Mouse (Mus musculus) Patski (cell line): ENCODE data around the gene Olfr638. TPM values are rescaled to one million over a fixed set of nuclear protein-coding genes. Genes with fewer than 3 reads are reported as not detected.

Experiments
- ATAC-seq: fragments of 100-300 bp; one replicate; pipeline ENCODE4 v1.8.0; 2021
- CTCF ChIA-PET: fragments of 350-600 bp; sonication (Branson Sonifier 250); formaldehyde crosslinking; loops from one replicate; lab custom pipeline; 2022; ENCODE audit warnings: inconsistent platforms; lab: Charles Lee
- POLR2A ChIA-PET: fragments of 350-600 bp; sonication (Branson Sonifier 250); formaldehyde crosslinking; loops from one replicate; lab custom pipeline; 2022; ENCODE audit warnings: antibody characterized with exemption, inconsistent platforms; lab: Charles Lee
- DNase-seq: peaks from one replicate; pipeline ENCODE4 v3.0.0-alpha.2; 2011; ENCODE audit warnings: low read depth, low spot score
- H3K27me3 ChIP-seq: fragments of 371-371 bp; one replicate; pipeline ENCODE4 v1.5.1; 2021
- CTCF ChIP-seq: fragments of 100-300 bp; IDR thresholded peaks from one replicate; pipeline ENCODE4 v1.5.1; 2021
- in situ Hi-C: fragments of 300-500 bp; cut with MboI; formaldehyde crosslinking; loops from 3 replicates; pipeline ENCODE4 v1.11.1; 2018; ENCODE audit warnings: low pct_unique_long_range_greater_than_20kb, mixed read lengths
- polyA plus RNA-seq: library from polyadenylated mRNA; unstranded; gene quantifications from one replicate; pipeline ENCODE4 v1.2.3, GENCODE M21; 2021

Gene Olfr638
- polyA plus RNA-seq, 1 experiment from 2014 or later, result not detected

- ChIA-PET CTCF (interaction anchor here (1.0 kb wide), 1 partner anchor 9 kb away, joined by 3 read pairs; no protein-coding TSS in a partner anchor), POLR2A (no interaction called here)
- ATAC-seq (no peak), DNase-seq (no peak)
- TF ChIP-seq CTCF, result no peak
- in situ Hi-C loops, result no loop called here
- H3K27me3 ChIP-seq, result no peaks in the 10 kb centered on the region
Observed at GRCm38 (mm10) chr7:104052566-104052965, 54.0 kb downstream of the Olfr638 start, which contains the start of gene Olfr642. TSS of gene Olfr642 (minus strand) at chr7:104052666.

Other genes starting within 250 kb of the Olfr638 start
- not detected for gene Olfr630, start 241.4 kb upstream of the Olfr638 start, polyA plus RNA-seq
- not detected for gene Olfr69, start 227.2 kb upstream of the Olfr638 start, polyA plus RNA-seq
- gene Olfr68, start 219.0 kb upstream of the Olfr638 start, polyA plus RNA-seq, result not detected
- gene Olfr67, start 206.9 kb upstream of the Olfr638 start, polyA plus RNA-seq, result not detected
- gene Hbb-bt, start 184.8 kb upstream of the Olfr638 start, polyA plus RNA-seq, result not detected
- not detected for gene Hbb-bs, start 170.7 kb upstream of the Olfr638 start, polyA plus RNA-seq
- gene Hbb-bh2, start 158.2 kb upstream of the Olfr638 start, polyA plus RNA-seq, result not detected
- gene Hbb-bh1, start 155.6 kb upstream of the Olfr638 start, polyA plus RNA-seq, result not detected
- not detected for gene Hbb-y, start 145.5 kb upstream of the Olfr638 start, polyA plus RNA-seq
- not detected for gene Olfr66, start 112.5 kb upstream of the Olfr638 start, polyA plus RNA-seq
- gene Olfr64, start 104.3 kb upstream of the Olfr638 start, polyA plus RNA-seq, result not detected
- gene Olfr65, start 95.3 kb upstream of the Olfr638 start, polyA plus RNA-seq, result not detected
- gene Olfr631, start 69.9 kb upstream of the Olfr638 start, polyA plus RNA-seq, result not detected
- not detected for gene Olfr632, start 64.4 kb upstream of the Olfr638 start, polyA plus RNA-seq
- not detected for gene Olfr633, start 54.3 kb upstream of the Olfr638 start, polyA plus RNA-seq
- not detected for gene Olfr635, start 27.6 kb upstream of the Olfr638 start, polyA plus RNA-seq
- 0.03 TPM for gene Olfr639, start 18.6 kb downstream of the Olfr638 start, polyA plus RNA-seq
- not detected for gene Olfr640, start 26.8 kb downstream of the Olfr638 start, polyA plus RNA-seq
- not detected for gene Olfr641, start 36.7 kb downstream of the Olfr638 start, polyA plus RNA-seq
- not detected for gene Olfr642, start 53.9 kb downstream of the Olfr638 start, polyA plus RNA-seq
- gene 4930516K23Rik, start 62.7 kb downstream of the Olfr638 start, polyA plus RNA-seq, result not detected
- not detected for gene Olfr644, start 73.1 kb downstream of the Olfr638 start, polyA plus RNA-seq
- not detected for gene Olfr645, start 86.7 kb downstream of the Olfr638 start, polyA plus RNA-seq
- 0.04 TPM for gene Olfr646, start 106.1 kb downstream of the Olfr638 start, polyA plus RNA-seq
- not detected for gene Ubqln5, start 131.1 kb downstream of the Olfr638 start, polyA plus RNA-seq
- gene Olfr643, start 138.7 kb downstream of the Olfr638 start, polyA plus RNA-seq, result not detected
- gene Ubqln3, start 144.5 kb downstream of the Olfr638 start, polyA plus RNA-seq, result not detected
- not detected for gene Ubqlnl, start 151.8 kb downstream of the Olfr638 start, polyA plus RNA-seq
- not detected for gene Olfm5, start 166.1 kb downstream of the Olfr638 start, polyA plus RNA-seq
- 0.03 TPM for gene Olfr648, start 184.6 kb downstream of the Olfr638 start, polyA plus RNA-seq
- not detected for gene Olfr649, start 197.2 kb downstream of the Olfr638 start, polyA plus RNA-seq
- gene Trim6, start 220.0 kb downstream of the Olfr638 start, polyA plus RNA-seq, result 0.08 TPM
- gene Trim34a, start 245.7 kb downstream of the Olfr638 start, polyA plus RNA-seq, result 1.6 TPM